8 mouse cellular contexts compared by ENCODE assay signal in genomic region chr6:71757039-71757894, GRCm38 (mm10). TPM values are rescaled to one million over a fixed set of nuclear protein-coding genes. Genes with fewer than 3 reads are reported as not detected.
DNase-seq lines count a peak whose midpoint lies in the region; ATAC-seq and TF ChIP-seq lines count a peak whose summit lies in the region.

No protein-coding gene starts in this region.

- no peaks in the 10 kb centered on the region for H3K27me3 ChIP-seq in hindbrain, embryonic 11.5 days (ENCODE audit: control insufficient read depth, insufficient read depth, low read length)
- H3K27me3 ChIP-seq in liver, embryonic 13.5 days: no peaks in the 10 kb centered on the region
- H3K27me3 ChIP-seq in neural tube, embryonic 13.5 days: no peaks in the 10 kb centered on the region

- H3K4me1 ChIP-seq in bone marrow, adult 2 months (ENCODE audit: control insufficient read depth, insufficient read depth, low read length): peaks cover 2% of the 10 kb centered on the region
- H3K4me1 ChIP-seq in hindbrain, embryonic 11.5 days (replicated peaks; ENCODE audit: control insufficient read depth, insufficient read depth, low read length): no peaks in the 10 kb centered on the region
- peaks cover 9% of the 10 kb centered on the region for H3K4me1 ChIP-seq in liver, embryonic 13.5 days (replicated peaks)
- peaks cover 23% of the 10 kb centered on the region for H3K4me1 ChIP-seq in neural tube, embryonic 13.5 days (replicated peaks)

- no peak for TF ChIP-seq POLR2A in bone marrow, adult 2 months (IDR thresholded peaks at IDR 0.05; ENCODE audit: borderline replicate concordance, control insufficient read depth, low read depth, low read length)

- peak; percentile 30 to 47 for DNase-seq in cerebellum, postnatal 10 days
- no peak for DNase-seq in cerebellum, adult 11 months
- DNase-seq in frontal cortex, postnatal 10 days (ENCODE audit: low spot score in 2 of 2): peak; percentile 50 to 72
- DNase-seq in hindbrain, embryonic 11.5 days (ENCODE audit: low spot score): no peak
- DNase-seq in liver, embryonic 13.5 days: no peak
- DNase-seq in urinary bladder, postnatal 25 days (ENCODE audit: low spot score): no peak

- TF ChIP-seq CTCF in bone marrow, adult 2 months (IDR thresholded peaks at IDR 0.05; ENCODE audit: control insufficient read depth, insufficient read depth, low read length): no peak

- no peak overlapping the region for H3K9ac ChIP-seq in hindbrain, embryonic 11.5 days (ENCODE audit: low read depth, low read length)
- H3K9ac ChIP-seq in liver, embryonic 13.5 days: no peak overlapping the region
- no peak overlapping the region for H3K9ac ChIP-seq in neural tube, embryonic 13.5 days

- H3K4me2 ChIP-seq in hindbrain, embryonic 11.5 days (replicated peaks; ENCODE audit: low read depth, low read length): no peak overlapping the region
- H3K4me2 ChIP-seq in liver, embryonic 13.5 days: no peak overlapping the region
- H3K4me2 ChIP-seq in neural tube, embryonic 13.5 days: no peak overlapping the region

- peak overlapping the region; percentile 44 for H3K27ac ChIP-seq in bone marrow, adult 2 months (ENCODE audit: control insufficient read depth, insufficient read depth, low read depth, low read length, poor library complexity)
- H3K27ac ChIP-seq in hindbrain, embryonic 11.5 days (ENCODE audit: low read depth, low read length): no peak overlapping the region
- peak overlapping the region; percentile 18; the same call in 1 of the 2 replicates for H3K27ac ChIP-seq in liver, embryonic 13.5 days
- 0 out of 2 replicates have a peak overlapping the region, but pooled peaks have one; percentile 28 for H3K27ac ChIP-seq in neural tube, embryonic 13.5 days (replicated peaks)

- ATAC-seq in hindbrain, embryonic 11.5 days (ENCODE audit: low FRiP score): peak; percentile 33; the same call in 1 of the 2 replicates
- ATAC-seq in liver, embryonic 13.5 days (ENCODE audit: low read depth): 0 out of 2 replicates have a peak, but pooled peaks have one; percentile 26
- ATAC-seq in neural tube, embryonic 13.5 days (ENCODE audit: low read depth): peak; percentile 42

- 8% methylated on average over 10 of the region's 10 CpGs for WGBS in bone marrow, adult 2 months
- 60% methylated on average over 10 of the region's 10 CpGs for WGBS in hindbrain, embryonic 11.5 days
- WGBS in liver, embryonic 13.5 days (ENCODE audit: insufficient replicate concordance): 40% methylated on average over 10 of the region's 10 CpGs
- 58% methylated on average over 10 of the region's 10 CpGs for WGBS in neural tube, embryonic 13.5 days

- no peaks in the 10 kb centered on the region for H3K9me3 ChIP-seq in hindbrain, embryonic 11.5 days (ENCODE audit: control insufficient read depth, low read length)
- H3K9me3 ChIP-seq in liver, embryonic 13.5 days (replicated peaks): no peaks in the 10 kb centered on the region
- H3K9me3 ChIP-seq in neural tube, embryonic 13.5 days: no peaks in the 10 kb centered on the region

- 0 out of 2 replicates have a peak, but pooled peaks cover 2% of the 10 kb centered on the region for H3K36me3 ChIP-seq in hindbrain, embryonic 11.5 days (ENCODE audit: control insufficient read depth, insufficient read depth, low read length)
- H3K36me3 ChIP-seq in liver, embryonic 13.5 days: no peaks in the 10 kb centered on the region
- peaks cover 39% of the 10 kb centered on the region for H3K36me3 ChIP-seq in neural tube, embryonic 13.5 days

- H3K4me3 ChIP-seq in bone marrow, adult 2 months (replicated peaks; ENCODE audit: control insufficient read depth, low read depth, low read length): no peak overlapping the region
- no peak overlapping the region for H3K4me3 ChIP-seq in hindbrain, embryonic 11.5 days (ENCODE audit: low read depth, low read length)
- H3K4me3 ChIP-seq in liver, embryonic 13.5 days (replicated peaks): no peak overlapping the region
- no peak overlapping the region for H3K4me3 ChIP-seq in neural tube, embryonic 13.5 days

RNA-seq across cellular contexts. Expression of gene Reep1, which starts 49.9 kb away (rescaled TPM):
- polyA plus RNA-seq in bone marrow, adult 2 months (2011; ENCODE audit: insufficient read depth, insufficient read length, low replicate concordance, missing spikeins): 0.90 TPM in 1 of 2 replicates, not detected in the other
- 75.3 and 87.5 TPM in 2 replicates for polyA plus RNA-seq in hindbrain, embryonic 11.5 days (2014; fragmentation: Nextera tagmentation; extraction: Ambion mirVana)
- polyA plus RNA-seq in liver, embryonic 13.5 days (2015; fragmentation: Nextera tagmentation; extraction: Ambion mirVana): 3.6 and 4.2 TPM in 2 replicates
- 248 and 260 TPM in 2 replicates for polyA plus RNA-seq in neural tube, embryonic 13.5 days (2015; fragmentation: Nextera tagmentation; extraction: Ambion mirVana)

Comparison
In these comparisons a context has a peak if more than half of its experiments do, and no peak if none do; other contexts are left out.
1. DNase-seq: peak in cerebellum, postnatal 10 days (2 of 2) and frontal cortex, postnatal 10 days (2 of 2); none in cerebellum, adult 11 months (single experiment), hindbrain, embryonic 11.5 days (single experiment), liver, embryonic 13.5 days (single experiment) and urinary bladder, postnatal 25 days (single experiment).
2. RNA of gene Reep1, which starts 49.9 kb away (polyA plus RNA-seq): 248 to 260 TPM in neural tube, embryonic 13.5 days and 75.3 to 87.5 TPM in hindbrain, embryonic 11.5 days; 3.6 to 4.2 TPM in liver, embryonic 13.5 days and 0.90 TPM in bone marrow, adult 2 months; every median in the first group is over 10 times any median in the second.
3. Peak in every context shown above with its lines, with median percentiles within 50 percentile points of each other: ATAC-seq.